Mouse (Mus musculus) mouse trophoblast stem cell (cell line): ENCODE data around the gene AW551984.

Source experiments
- in situ Hi-C, 2 experiments: fragments of 300-500 bp; cut with MseI, MboI; formaldehyde crosslinking; loops; 2 replicates in 1 of 2; 3 replicates in 1 of 2; pipeline ENCODE4 v1.15.1; 2025

The AW551984 gene

GRCm38 (mm10) chr9:39603999-39604453 lies at the start of gene AW551984:
Gene AW551984 (minus strand): TSS chr9:39604403.
- in situ Hi-C loops: no loop called here

GRCm38 (mm10) chr9:39647382-39647781 lies 43.2 kb upstream of the AW551984 start:
- in situ Hi-C loops: no loop called here

DNA sequence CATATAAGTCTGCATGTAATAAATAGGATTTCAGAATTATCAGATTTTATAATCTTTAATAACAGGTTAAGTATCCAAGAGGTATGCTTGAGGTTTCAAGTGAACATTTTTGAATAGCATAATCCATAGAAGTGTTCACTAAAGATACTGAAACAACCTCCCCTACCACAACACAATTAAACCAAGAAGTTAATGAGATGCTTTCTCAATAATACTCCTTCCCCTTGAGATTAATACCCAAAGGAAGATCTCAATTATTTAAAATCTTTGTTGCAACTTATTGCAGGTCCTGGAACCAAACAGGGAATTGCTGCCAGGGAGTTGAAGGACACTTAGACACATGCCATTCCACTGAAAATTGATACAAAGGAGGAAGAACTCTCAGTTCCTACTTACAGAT lies 40.6 kb upstream of the AW551984 start, which contains the start of gene Olfr961:
Olfr961 (plus strand) TSS at position 301 of the 400 bp plus-strand sequence.
- in situ Hi-C loops: no loop called here

- in situ Hi-C loops: no loop called here
Measured at GRCm38 (mm10) chr9:39633913-39634594, 29.9 kb upstream of the AW551984 start.

- in situ Hi-C loops: no loop called here
Measured at GRCm38 (mm10) chr9:39629069-39629468, 24.9 kb upstream of the AW551984 start.

DNA sequence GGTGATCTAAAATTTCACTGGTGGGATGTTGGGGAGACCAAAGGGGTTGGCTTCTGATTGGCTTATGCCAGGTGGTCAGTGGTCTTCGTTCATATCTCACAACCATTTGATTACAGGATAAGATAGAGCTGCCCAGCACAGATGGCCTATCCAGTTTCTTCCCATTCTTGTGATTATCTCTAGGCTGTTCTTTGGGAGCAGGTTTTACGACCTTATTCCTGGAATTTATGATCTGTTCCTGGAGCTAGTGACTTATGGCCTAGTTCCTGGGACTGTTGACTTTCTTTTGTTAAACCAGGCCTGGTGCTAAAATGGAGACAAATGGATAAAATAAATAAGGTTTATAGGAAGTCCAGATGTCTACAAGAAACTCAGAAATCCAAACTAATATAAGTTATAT lies 20.5 kb upstream of the AW551984 start:
- in situ Hi-C loops: no loop called here

GRCm38 (mm10) chr9:39623783-39624182 lies 19.6 kb upstream of the AW551984 start:
- in situ Hi-C loops: no loop called here

- in situ Hi-C loops: no loop called here
Measured at GRCm38 (mm10) chr9:39621073-39621472, 16.9 kb upstream of the AW551984 start, which contains the start of gene Olfr960. Gene Olfr960 (plus strand): TSS chr9:39621373.

GRCm38 (mm10) chr9:39611953-39612352 lies 7.8 kb upstream of the AW551984 start:
- in situ Hi-C loops: no loop called here

- in situ Hi-C loops: no loop called here
Measured at GRCm38 (mm10) chr9:39610355-39610754, 6.2 kb upstream of the AW551984 start, which contains the start of gene Olfr148. Gene Olfr148 (plus strand): TSS chr9:39610655.

- in situ Hi-C loops: no loop called here
Measured at GRCm38 (mm10) chr9:39608497-39608896, 4.3 kb upstream of the AW551984 start.

GRCm38 (mm10) chr9:39603333-39603845 lies 814 bp downstream of the AW551984 start:
- in situ Hi-C loops: no loop called here

DNA sequence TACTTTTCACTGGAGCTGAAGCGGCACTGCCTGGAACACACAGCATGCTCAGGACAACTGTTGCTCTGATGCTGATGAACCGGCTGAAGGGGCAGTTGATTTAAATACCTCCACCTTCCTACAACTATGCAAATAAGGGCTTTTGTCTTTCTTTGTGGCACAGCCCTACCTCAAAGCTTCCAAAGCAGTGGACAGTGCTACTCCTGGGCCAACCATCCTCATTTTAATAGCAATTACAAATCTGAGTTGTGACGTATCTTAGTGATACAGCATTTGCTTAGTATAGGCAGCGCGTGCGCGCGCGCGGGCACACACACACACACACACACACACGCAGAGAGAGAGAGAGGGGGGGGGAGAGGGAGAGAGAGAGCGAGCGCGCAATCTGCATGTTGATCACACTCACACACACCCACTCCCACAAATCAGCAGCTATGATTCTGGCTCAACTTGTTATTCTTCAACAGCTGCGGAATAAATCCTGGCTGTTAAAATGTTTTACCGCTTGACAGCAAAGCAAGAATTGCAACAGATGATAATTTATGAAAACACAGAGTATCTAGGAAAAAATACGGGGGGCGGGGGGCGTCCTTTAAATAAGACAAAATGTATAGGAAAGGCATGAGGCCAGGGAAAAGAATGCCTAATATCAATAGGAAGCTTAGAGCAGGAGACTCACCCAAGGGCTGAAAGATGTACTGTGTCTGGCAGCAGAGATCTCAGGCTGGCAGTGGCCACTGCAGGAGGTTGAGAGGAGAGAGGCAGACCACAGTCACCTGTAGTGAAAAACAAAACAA lies 1.5 kb downstream of the AW551984 start:
- in situ Hi-C loops: no loop called here

GRCm38 (mm10) chr9:39577050-39577449 lies 27.2 kb downstream of the AW551984 start:
- in situ Hi-C loops: no loop called here

- in situ Hi-C loops: no loop called here
Measured at GRCm38 (mm10) chr9:39575469-39575868, 28.7 kb downstream of the AW551984 start, which contains the start of gene Olfr959. Gene Olfr959 (minus strand): TSS chr9:39575569.

DNA sequence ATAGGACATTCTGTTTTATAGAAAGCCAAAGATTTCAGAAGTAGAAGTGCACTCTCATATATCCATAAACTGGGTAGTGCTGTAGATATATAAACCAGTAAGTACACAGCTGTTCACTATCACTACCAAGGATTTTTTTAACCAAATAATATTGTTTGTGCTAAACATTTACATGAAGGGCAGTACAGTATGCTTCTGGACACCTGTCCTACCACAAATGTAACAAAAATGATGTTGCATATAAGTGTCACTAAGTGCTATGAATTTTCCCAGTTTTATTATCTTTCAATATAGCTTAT lies 45.9 kb downstream of the AW551984 start:
- in situ Hi-C loops: no loop called here

- in situ Hi-C loops: no loop called here
Measured at GRCm38 (mm10) chr9:39557529-39558348, 46.5 kb downstream of the AW551984 start.

- in situ Hi-C loops: no loop called here
Measured at GRCm38 (mm10) chr9:39553946-39554345, 50.3 kb downstream of the AW551984 start, which contains the start of gene Olfr958. Gene Olfr958 (minus strand): TSS chr9:39554054.

GRCm38 (mm10) chr9:39550806-39551205 lies 53.4 kb downstream of the AW551984 start:
- in situ Hi-C loops: no loop called here
